In the genomic region with DNA sequence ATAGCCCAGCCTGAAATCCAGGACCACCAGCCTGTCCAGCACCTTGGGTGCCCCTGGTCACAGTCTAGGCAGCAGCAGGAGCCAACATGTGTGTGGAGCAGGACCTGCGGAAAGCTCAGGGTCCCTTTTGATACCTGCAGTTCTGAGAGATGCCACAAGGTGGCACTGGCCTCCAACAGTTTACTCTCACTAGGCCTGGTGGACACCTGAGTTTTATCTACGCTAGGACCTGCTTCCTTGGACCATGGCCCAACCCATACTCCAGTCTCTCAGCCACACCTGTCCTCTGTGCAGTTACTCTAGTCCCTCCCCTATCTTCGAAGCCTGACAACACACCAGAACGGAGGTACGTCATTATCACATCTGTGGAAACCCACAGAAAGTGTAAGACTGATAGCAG, we compare ENCODE assay signal across 9 mouse cellular contexts. TPM values are rescaled to one million over a fixed set of nuclear protein-coding genes. Genes with fewer than 3 reads are reported as not detected.
DNase-seq lines count a peak whose midpoint lies in the region; ATAC-seq and TF ChIP-seq lines count a peak whose summit lies in the region.
"Had no signal": no experiment of that assay in that cellular context is flagged by ENCODE, and none has a peak within 500 bp of the region (broad histone marks: within the 10 kb centered on the region; RNA-seq: fewer than 3 reads in every experiment).

No protein-coding gene starts in this region.

- H3K36me3 ChIP-seq in G1E (replicated peaks): no peaks in the 10 kb centered on the region
- H3K36me3 ChIP-seq in forebrain, embryonic 10.5 days (replicated peaks): no peaks in the 10 kb centered on the region
- H3K36me3 ChIP-seq in hindbrain, embryonic 12.5 days: no peaks in the 10 kb centered on the region
- H3K36me3 ChIP-seq: limb, embryonic 15.5 days had no signal

- no peak overlapping the region for H3K4me2 ChIP-seq in hindbrain, embryonic 12.5 days (replicated peaks)
- H3K4me2 ChIP-seq: limb, embryonic 15.5 days had no signal

- no peak overlapping the region for H3K27ac ChIP-seq in forebrain, embryonic 10.5 days
- no peak overlapping the region for H3K27ac ChIP-seq in hindbrain, embryonic 12.5 days
- H3K27ac ChIP-seq: limb, embryonic 15.5 days had no signal

- WGBS in forebrain, embryonic 10.5 days: 51% methylated on average over 5 of the region's 5 CpGs
- 47% methylated on average over 5 of the region's 5 CpGs for WGBS in hindbrain, embryonic 12.5 days

- ATAC-seq in G1E (ENCODE audit: extremely low read depth, insufficient number of reproducible peaks, low FRiP score, poor library complexity, severe bottlenecking): no peak
- peak; percentile 61; the same call in 1 of the 2 replicates for ATAC-seq in hindbrain, embryonic 12.5 days (ENCODE audit: low FRiP score)

- H3K4me3 ChIP-seq in G1E (ENCODE audit: low read depth, low read length): no peak overlapping the region
- H3K4me3 ChIP-seq in forebrain, embryonic 10.5 days: no peak overlapping the region
- no peak overlapping the region for H3K4me3 ChIP-seq in hindbrain, embryonic 12.5 days
- H3K4me3 ChIP-seq: limb, embryonic 15.5 days had no signal

- peaks cover 16% of the 10 kb centered on the region for H3K27me3 ChIP-seq in G1E (ENCODE audit: insufficient read depth, low read length)
- H3K27me3 ChIP-seq in forebrain, embryonic 10.5 days (ENCODE audit: poor library complexity, severe bottlenecking): no peaks in the 10 kb centered on the region
- 0 out of 2 replicates have a peak, but pooled peaks cover 3% of the 10 kb centered on the region for H3K27me3 ChIP-seq in hindbrain, embryonic 12.5 days

- peak; percentile 89 for TF ChIP-seq CTCF in G1E (IDR thresholded peaks at IDR 0.05; ENCODE audit: low read depth, low read length)

- H3K4me1 ChIP-seq in G1E (ENCODE audit: insufficient read depth, low read depth, low read length): no peaks in the 10 kb centered on the region
- peaks cover 7% of the 10 kb centered on the region for H3K4me1 ChIP-seq in forebrain, embryonic 10.5 days
- H3K4me1 ChIP-seq in hindbrain, embryonic 12.5 days: no peaks in the 10 kb centered on the region; the same call in 1 of the 2 replicates
- H3K4me1 ChIP-seq: limb, embryonic 15.5 days had no signal

- peak; percentile 28 for DNase-seq in G1E (ENCODE audit: low spot score)
- DNase-seq in c-Kit-positive CD71-negative TER-119-negative erythroid progenitor cells, embryonic 14.5 days (ENCODE audit: low read depth): peak; percentile 46
- DNase-seq in forebrain, embryonic 10.5 days (ENCODE audit: extremely low spot score, low spot score): peak; percentile 69
- peak; percentile 87 to 91 for DNase-seq in layer of hippocampus, postnatal 10 days (ENCODE audit: low spot score in 2 of 2)
- DNase-seq in lung, postnatal 14 days: peak; percentile 79
- peak; percentile 76 for DNase-seq in right cerebral cortex, adult 18-20 months
- peak; percentile 42 for DNase-seq in urinary bladder, adult 2 months (ENCODE audit: low spot score)

- no peaks in the 10 kb centered on the region for H3K9me3 ChIP-seq in G1E (replicated peaks)
- H3K9me3 ChIP-seq in forebrain, embryonic 10.5 days: no peaks in the 10 kb centered on the region
- H3K9me3 ChIP-seq in hindbrain, embryonic 12.5 days (replicated peaks): no peaks in the 10 kb centered on the region
- H3K9me3 ChIP-seq: limb, embryonic 15.5 days had no signal

- no peak overlapping the region for H3K9ac ChIP-seq in hindbrain, embryonic 12.5 days
- H3K9ac ChIP-seq: limb, embryonic 15.5 days had no signal

RNA-seq across cellular contexts. Expression of a gene that starts 10.8 kb away (rescaled TPM):
- total RNA-seq in G1E (2014; fragmentation: Nextera tagmentation): not detected in 2 replicates
- total RNA-seq in G1E (2017): not detected in 2 replicates
- polyA plus RNA-seq in G1E (2012): not detected in 2 replicates
- not detected in 2 replicates for polyA plus RNA-seq in forebrain, embryonic 10.5 days (2016; fragmentation: Nextera tagmentation; extraction: Ambion mirVana)
- polyA plus RNA-seq in hindbrain, embryonic 12.5 days (2016; fragmentation: Nextera tagmentation; extraction: Ambion mirVana): not detected in 2 replicates
- total RNA-seq in layer of hippocampus, postnatal 10 days (2021): not detected
- 0.04 TPM in 1 of 2 replicates, not detected in the other for polyA plus RNA-seq in urinary bladder, adult 2 months (2012; rRNA removed)
- polyA plus RNA-seq: limb, embryonic 15.5 days had no signal

RNA-seq across cellular contexts. Expression of a gene that starts 13.3 kb away (rescaled TPM):
- total RNA-seq in G1E (2014; fragmentation: Nextera tagmentation): not detected in 2 replicates
- not detected in 2 replicates for total RNA-seq in G1E (2017)
- polyA plus RNA-seq in G1E (2012): not detected in 2 replicates
- polyA plus RNA-seq in forebrain, embryonic 10.5 days (2016; fragmentation: Nextera tagmentation; extraction: Ambion mirVana): not detected in 2 replicates
- not detected in 2 replicates for polyA plus RNA-seq in hindbrain, embryonic 12.5 days (2016; fragmentation: Nextera tagmentation; extraction: Ambion mirVana)
- total RNA-seq in layer of hippocampus, postnatal 10 days (2021): not detected
- not detected in 2 replicates for polyA plus RNA-seq in urinary bladder, adult 2 months (2012; rRNA removed)
- polyA plus RNA-seq: limb, embryonic 15.5 days had no signal

RNA-seq across cellular contexts. Expression of a gene that starts 20.6 kb away (rescaled TPM):
- total RNA-seq in G1E (2014; fragmentation: Nextera tagmentation): not detected in 2 replicates
- total RNA-seq in G1E (2017): not detected in 2 replicates
- not detected in 2 replicates for polyA plus RNA-seq in G1E (2012)
- polyA plus RNA-seq in forebrain, embryonic 10.5 days (2016; fragmentation: Nextera tagmentation; extraction: Ambion mirVana): not detected in 2 replicates
- polyA plus RNA-seq in hindbrain, embryonic 12.5 days (2016; fragmentation: Nextera tagmentation; extraction: Ambion mirVana): not detected in 2 replicates
- not detected for total RNA-seq in layer of hippocampus, postnatal 10 days (2021)
- not detected in 2 replicates for polyA plus RNA-seq in urinary bladder, adult 2 months (2012; rRNA removed)
- polyA plus RNA-seq: limb, embryonic 15.5 days had no signal

RNA-seq across cellular contexts. Expression of a gene that starts 27.2 kb away (rescaled TPM):
- total RNA-seq in G1E (2014; fragmentation: Nextera tagmentation) (not detected in 2 replicates), G1E (2017) (under 0.01 and 0.22 TPM in 2 replicates)
- polyA plus RNA-seq in G1E (2012): not detected in 2 replicates
- 0.40 and 1.4 TPM in 2 replicates for polyA plus RNA-seq in forebrain, embryonic 10.5 days (2016; fragmentation: Nextera tagmentation; extraction: Ambion mirVana)
- 2.9 and 4.6 TPM in 2 replicates for polyA plus RNA-seq in hindbrain, embryonic 12.5 days (2016; fragmentation: Nextera tagmentation; extraction: Ambion mirVana)
- 10 to 100 TPM; 57.3 to 59.7 TPM for total RNA-seq in layer of hippocampus, postnatal 10 days (2021)
- 6.7 and 7.4 TPM in 2 replicates for polyA plus RNA-seq in urinary bladder, adult 2 months (2012; rRNA removed)

RNA-seq across cellular contexts. Expression of a gene that starts 54.2 kb away (rescaled TPM):
- total RNA-seq in G1E (2014; fragmentation: Nextera tagmentation) (not detected in 2 replicates), G1E (2017) (not detected in 2 replicates)
- not detected in 2 replicates for polyA plus RNA-seq in G1E (2012)
- polyA plus RNA-seq in forebrain, embryonic 10.5 days (2016; fragmentation: Nextera tagmentation; extraction: Ambion mirVana): not detected in 2 replicates
- not detected in 2 replicates for polyA plus RNA-seq in hindbrain, embryonic 12.5 days (2016; fragmentation: Nextera tagmentation; extraction: Ambion mirVana)
- total RNA-seq in layer of hippocampus, postnatal 10 days (2021): not detected
- polyA plus RNA-seq in urinary bladder, adult 2 months (2012; rRNA removed): not detected in 2 replicates
- polyA plus RNA-seq: limb, embryonic 15.5 days had no signal

Comparison
In these comparisons a context has a peak if more than half of its experiments do, and no peak if none do; other contexts are left out.
1. DNase-seq: peak in every context shown above with its lines; median percentile 89 in layer of hippocampus, postnatal 10 days; 79 in lung, postnatal 14 days; 76 in right cerebral cortex, adult 18-20 months; 69 in forebrain, embryonic 10.5 days; 46 in c-Kit-positive CD71-negative TER-119-negative erythroid progenitor cells, embryonic 14.5 days; 42 in urinary bladder, adult 2 months; 28 in G1E.